Mouse (Mus musculus): ENCODE results near the gene Sik3. TPM values are rescaled to one million over a fixed set of nuclear protein-coding genes. Genes with fewer than 3 reads are reported as not detected.

The Sik3 gene
- total RNA-seq, 2 experiments from 2014 or later, result 56.3 to 63.1 TPM

DNA sequence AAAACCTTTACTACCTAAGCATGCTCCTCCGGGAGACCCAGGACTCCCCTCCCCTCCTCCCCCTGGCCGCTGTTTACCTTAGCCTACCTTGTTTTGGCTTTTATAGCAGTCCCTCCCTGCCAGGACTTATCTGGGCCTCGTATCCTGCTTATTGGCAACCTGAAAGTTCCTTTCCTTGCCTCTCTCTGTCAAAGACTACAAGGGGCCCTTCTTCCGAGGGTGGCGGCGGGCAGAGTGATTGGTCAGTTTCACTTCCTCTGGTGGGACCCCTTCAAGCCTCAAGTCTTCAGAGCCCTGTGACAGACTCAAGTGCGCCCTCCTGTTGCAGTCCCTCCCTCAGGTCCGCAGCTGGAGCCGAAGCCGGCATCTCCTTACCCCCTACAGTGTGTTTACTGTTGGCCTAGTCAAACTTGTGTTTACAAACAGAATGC is 1.6 kb downstream of the Sik3 start:
- intact Hi-C loops (cut with DNase I), result no loop called here
- DNase-seq, result peak; percentile 54 to 56

DNA sequence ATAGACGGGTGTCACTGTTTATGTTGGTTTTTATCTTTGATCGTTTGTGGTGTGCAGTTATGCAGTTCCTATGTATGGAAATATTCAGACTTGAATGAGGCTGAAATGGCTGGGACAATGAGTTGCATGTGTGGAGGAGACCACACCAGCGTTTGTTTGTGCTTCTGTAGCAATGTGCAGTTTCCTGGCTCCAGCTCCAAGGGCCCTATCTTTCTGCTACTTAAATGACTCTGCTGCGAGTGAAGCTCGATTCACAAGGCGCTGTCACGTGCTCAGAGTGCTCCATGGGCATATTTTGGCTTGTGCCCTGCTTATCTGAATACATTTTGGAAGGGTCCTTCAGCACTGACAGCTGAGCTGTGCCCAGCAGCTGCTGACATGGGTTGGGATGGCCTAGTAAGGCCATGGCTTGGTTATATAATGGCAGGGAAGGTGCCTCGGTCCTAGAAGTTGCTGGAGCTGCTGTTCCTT is 2.5 kb downstream of the Sik3 start:
- intact Hi-C loops (cut with DNase I), result no loop called here
- peak; percentile 55 to 62 for DNase-seq

DNA sequence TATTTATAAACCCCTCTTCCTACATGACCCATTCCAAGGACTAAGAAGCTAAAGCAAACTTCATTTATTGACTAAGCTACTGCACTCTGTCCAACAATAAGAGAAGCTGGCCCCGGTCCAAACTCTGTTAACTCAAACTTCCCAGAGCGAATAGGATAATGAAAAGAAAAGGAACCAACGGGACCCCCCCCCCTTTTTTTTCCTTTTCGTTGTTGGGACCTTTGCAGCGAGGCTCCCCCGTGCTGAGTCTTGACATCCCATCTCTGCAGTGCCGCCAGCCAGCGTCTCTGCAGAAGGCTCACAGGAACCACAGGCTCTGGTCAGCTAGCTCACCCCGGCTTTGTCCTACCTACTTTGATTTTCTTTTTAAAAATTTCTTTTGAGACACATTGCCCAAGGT is 3.2 kb downstream of the Sik3 start:
- intact Hi-C loops (cut with DNase I), result no loop called here
- DNase-seq, result peak; percentile 53 to 69

GRCm38 (mm10) chr9:46016417-46016816 is 3.8 kb downstream of the Sik3 start:
- intact Hi-C loops (cut with DNase I), result no loop called here
- DNase-seq, result no peak

- no peak for DNase-seq
- intact Hi-C loops (cut with DNase I), result no loop called here
Observed at GRCm38 (mm10) chr9:46018316-46018715, 5.7 kb downstream of the Sik3 start.

GRCm38 (mm10) chr9:46019975-46020374 is 7.4 kb downstream of the Sik3 start:
- intact Hi-C loops (cut with DNase I), result no loop called here
- no peak for DNase-seq

DNA sequence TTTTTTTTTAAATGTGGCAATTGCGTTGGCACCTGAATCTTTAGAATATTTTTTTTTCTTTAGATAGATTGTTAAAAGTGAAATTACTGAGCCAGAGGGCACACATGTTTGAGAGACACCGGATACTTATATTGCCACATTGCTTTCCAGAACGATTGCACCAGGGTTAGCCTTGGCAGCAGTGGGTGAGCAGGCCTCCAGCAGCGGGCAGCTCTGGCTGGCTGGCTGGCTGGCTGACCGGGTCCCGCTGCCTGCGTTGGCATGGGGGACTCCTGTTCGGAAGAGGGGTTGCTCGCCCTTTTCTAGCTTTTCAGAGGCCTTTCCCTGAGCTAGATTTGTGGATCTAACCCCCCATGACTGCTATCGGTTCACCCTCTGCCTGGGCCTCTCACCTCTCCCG is 11.0 kb downstream of the Sik3 start:
- intact Hi-C loops (cut with DNase I), result no loop called here
- no peak for DNase-seq

GRCm38 (mm10) chr9:46026058-46026849 is 13.6 kb downstream of the Sik3 start:
- no peak for DNase-seq
- intact Hi-C loops (cut with DNase I), result no loop called here

DNA sequence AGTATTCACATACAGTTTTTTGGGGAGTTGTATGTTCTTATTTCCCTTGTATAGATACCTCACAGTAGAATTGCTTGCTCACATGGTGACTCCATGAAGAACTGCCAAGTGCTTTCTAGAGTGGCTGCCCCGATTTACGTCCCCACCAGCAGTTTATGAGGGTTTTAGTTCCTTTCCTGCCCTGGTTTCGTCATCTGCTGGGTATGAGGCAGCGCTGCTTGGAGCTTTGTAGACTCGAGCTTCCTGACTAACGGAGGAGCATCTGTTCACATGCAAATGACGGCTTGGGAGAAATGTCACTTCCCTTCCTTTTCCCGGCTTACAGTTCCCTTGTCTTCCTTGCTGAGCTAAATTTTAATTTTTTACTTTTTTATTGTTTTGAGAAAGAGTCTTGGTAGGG is 15.4 kb downstream of the Sik3 start:
- intact Hi-C loops (cut with DNase I), result no loop called here
- DNase-seq, result no peak

GRCm38 (mm10) chr9:46029534-46029933 is 16.9 kb downstream of the Sik3 start:
- DNase-seq, result no peak

DNA sequence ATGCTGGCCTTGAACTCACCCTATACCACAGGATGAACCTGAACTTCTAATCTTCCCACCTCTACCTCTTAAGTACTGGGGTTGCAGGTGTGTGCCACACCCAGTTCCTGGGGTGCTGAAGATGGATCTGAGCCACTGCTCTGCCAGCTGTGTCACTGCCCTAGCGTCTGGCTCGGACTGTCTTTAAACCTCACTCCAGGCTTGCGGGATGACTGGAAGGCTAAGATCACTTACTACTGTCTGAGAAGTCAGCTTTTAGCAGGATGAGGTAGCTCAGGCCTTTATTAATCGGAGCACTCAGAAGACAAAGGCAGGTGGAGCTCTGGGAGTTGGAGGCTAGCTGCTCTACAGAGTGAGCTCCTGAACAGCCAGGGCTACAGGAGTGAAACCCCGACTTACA is 17.6 kb downstream of the Sik3 start:
- no peak for DNase-seq
- intact Hi-C loops (cut with DNase I), result no loop called here

More at GRCm38 (mm10) chr9:46029534-46029933, 16.9 kb downstream of the Sik3 start:
- intact Hi-C loops (cut with DNase I), result no loop called here

GRCm38 (mm10) chr9:46030968-46031367 is 18.3 kb downstream of the Sik3 start:
- DNase-seq, result no peak

DNA sequence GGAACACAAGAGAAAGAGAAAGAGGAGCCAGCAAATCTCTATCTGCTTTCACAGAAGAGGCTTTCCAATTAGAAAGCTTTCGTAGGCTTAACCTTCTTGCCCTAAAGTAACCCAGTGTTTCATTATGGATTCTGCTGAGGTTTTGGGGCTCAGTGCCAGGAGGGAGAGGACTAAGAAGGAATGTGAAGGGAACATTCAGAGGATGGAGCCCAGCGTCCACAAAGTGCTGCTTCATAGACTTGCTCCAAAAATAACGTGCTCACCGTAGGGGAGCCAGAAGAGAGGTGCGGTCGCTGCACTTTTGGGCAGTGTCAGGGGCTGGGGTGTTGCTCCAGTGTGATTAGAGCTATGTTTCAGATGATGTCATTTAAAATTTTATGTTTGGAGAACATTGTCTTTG is 19.6 kb downstream of the Sik3 start:
- intact Hi-C loops (cut with DNase I), result no loop called here
- peak; percentile 60 to 72 for DNase-seq

More at GRCm38 (mm10) chr9:46030968-46031367, 18.3 kb downstream of the Sik3 start:
- intact Hi-C loops (cut with DNase I), result no loop called here

- intact Hi-C loops (cut with DNase I), result no loop called here
- no peak for DNase-seq
Observed at GRCm38 (mm10) chr9:46033058-46033457, 20.4 kb downstream of the Sik3 start.

DNA sequence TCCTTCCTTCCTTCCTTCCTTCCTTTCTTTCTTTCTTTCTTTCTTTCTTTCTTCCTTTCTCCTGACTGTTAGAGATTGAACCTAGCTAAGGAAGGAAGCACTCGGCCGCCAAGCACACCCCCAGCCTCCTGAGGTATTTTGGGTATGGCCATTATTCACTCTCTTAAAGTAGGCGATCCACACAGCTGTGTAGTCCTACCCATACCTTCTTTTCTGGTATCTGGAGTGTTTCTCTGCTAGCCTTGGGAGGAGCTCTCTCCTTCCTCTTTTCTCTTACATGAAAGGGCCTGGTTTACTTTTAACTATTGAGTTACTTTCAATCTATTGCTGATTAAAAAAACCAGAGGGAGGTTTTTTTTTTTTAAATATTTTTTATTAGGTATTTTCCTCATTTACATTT is 21.2 kb downstream of the Sik3 start:
- intact Hi-C loops (cut with DNase I), result no loop called here
- no peak for DNase-seq

GRCm38 (mm10) chr9:46035290-46035871 is 22.8 kb downstream of the Sik3 start:
- intact Hi-C loops (cut with DNase I), result no loop called here
- DNase-seq, result no peak

DNA sequence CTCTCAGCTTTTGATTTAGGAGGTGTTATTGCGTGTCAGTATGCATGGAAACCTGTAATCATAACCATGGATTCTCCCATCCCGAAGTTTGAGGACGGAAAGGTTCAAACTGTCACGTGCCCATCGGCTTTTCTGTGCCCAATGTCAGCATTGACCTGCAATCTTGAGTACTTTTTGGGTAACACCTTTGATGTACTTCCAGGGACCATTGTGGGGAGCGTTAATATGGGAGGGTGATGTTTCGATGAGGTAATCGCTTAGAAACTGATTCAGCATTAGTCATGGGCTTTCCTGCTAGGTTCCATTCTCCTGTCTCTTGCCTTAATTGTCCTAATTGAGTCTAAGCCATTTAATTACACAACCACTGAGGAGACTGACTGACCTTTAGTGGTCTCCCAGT is 24.3 kb downstream of the Sik3 start:
- no peak for DNase-seq
- intact Hi-C loops (cut with DNase I), result no loop called here

DNA sequence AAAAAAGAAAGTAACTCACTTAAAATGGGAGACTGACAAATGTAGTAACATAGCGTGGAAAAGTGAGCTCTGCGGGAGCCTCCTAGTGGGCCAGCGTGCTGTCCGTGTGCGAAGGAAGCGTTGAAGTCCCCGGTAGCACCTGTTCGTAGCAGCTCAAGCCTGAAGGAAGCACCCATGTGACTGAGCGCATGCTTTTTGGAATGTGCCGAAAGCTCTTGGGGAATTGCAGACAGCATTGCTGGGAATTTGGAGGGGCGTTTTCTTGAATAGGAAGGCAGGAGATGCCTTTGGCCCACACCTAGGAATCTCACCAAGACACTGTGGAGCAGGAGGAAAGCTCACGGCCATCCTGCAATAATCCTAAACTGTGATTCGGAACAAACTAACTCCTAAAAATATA is 26.2 kb downstream of the Sik3 start:
- no peak for DNase-seq
- intact Hi-C loops (cut with DNase I), result no loop called here

GRCm38 (mm10) chr9:46041186-46041585 is 28.6 kb downstream of the Sik3 start:
- DNase-seq, result no peak
- intact Hi-C loops (cut with DNase I), result no loop called here

DNA sequence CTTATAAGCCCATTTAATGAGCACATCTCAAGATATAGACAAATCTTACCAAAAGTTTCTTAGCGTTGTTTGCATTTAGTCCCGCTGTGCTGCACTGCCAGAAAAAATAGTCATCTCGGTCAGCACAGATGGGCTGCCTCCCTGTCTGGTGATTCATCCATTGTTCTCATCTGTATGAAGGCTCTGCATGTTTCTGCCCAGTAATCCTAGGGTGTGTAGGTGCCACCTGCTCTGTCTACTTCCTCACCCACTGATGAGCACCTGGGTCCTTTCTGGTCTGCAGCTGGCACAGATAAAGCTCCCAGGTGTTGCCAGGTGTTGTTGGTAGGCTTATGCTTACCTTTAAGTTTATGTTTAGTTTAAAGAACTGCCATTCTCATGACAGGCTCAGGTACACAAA is 29.8 kb downstream of the Sik3 start:
- intact Hi-C loops (cut with DNase I), result no loop called here
- no peak for DNase-seq

DNA sequence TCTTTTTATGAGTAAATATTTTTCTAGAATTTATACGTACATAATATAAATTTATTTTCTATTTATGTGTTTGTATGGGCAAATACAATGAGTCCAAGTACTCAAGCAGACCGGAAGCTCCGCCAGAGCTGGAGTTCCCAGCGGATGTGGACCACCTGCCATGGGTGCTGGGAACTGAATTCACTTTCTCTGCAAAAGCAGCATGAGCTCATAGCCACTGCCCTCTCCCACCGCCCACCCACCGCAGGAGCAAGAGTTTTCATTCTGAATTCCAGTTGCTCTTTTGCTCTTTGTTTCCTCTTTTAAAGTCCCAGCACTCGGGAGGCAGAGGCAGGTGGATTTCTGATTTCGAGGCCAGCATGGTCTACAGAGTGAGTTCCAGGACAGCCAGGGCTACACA is 31.0 kb downstream of the Sik3 start:
- no peak for DNase-seq
- intact Hi-C loops (cut with DNase I), result no loop called here

Data from heart, postnatal 14 days (tissue).